22 mouse cellular contexts compared by ENCODE assay signal in the genomic region with DNA sequence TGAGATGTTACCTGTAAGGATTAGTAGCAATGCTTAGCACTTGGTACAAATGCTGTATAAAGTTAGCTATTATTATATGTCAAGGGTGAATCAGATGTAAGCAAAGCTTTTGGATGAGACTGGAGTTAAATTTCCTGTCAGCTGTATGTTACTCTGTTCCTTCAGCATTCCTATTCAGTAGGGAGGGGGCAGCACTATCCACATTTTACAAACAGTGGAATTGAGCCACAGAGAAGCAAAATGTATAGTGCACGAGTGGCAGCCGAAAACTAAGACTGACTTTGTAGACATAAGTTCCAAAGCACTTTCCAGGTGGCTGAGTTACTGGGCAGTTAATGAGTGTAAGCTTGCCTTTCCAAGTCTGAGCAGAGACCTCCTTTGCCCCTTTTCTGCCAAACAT. TPM values are rescaled to one million over a fixed set of nuclear protein-coding genes. Genes with fewer than 3 reads are reported as not detected.
DNase-seq lines count a peak whose midpoint lies in the region; ATAC-seq and TF ChIP-seq lines count a peak whose summit lies in the region.
"Had no signal": no experiment of that assay in that cellular context is flagged by ENCODE, and none has a peak within 500 bp of the region (broad histone marks: within the 10 kb centered on the region; RNA-seq: fewer than 3 reads in every experiment).

No protein-coding gene starts in this region.

- no peaks in the 10 kb centered on the region for H3K27me3 ChIP-seq in lung, embryonic 14.5 days (ENCODE audit: insufficient read depth, low read length)
- no peaks in the 10 kb centered on the region for H3K27me3 ChIP-seq in forebrain, embryonic 16.5 days (replicated peaks; ENCODE audit: control insufficient read depth, insufficient read depth, low read length)
- no peaks in the 10 kb centered on the region for H3K27me3 ChIP-seq in midbrain, postnatal 0 days (ENCODE audit: insufficient read depth, low read length)
- H3K27me3 ChIP-seq: lung, embryonic 15.5 days; megakaryocyte, embryonic 14.5 days had no signal

- TF ChIP-seq POLR2A in lung, adult 2 months (IDR thresholded peaks at IDR 0.05; ENCODE audit: borderline replicate concordance, extremely low read depth, low read depth, low read length), result no peak
- no peak for TF ChIP-seq POLR2A in brain, embryonic 14.5 days (IDR thresholded peaks at IDR 0.05; ENCODE audit: borderline replicate concordance, extremely low read depth, insufficient read depth, insufficient read length, poor library complexity, severe bottlenecking)

- H3K9ac ChIP-seq in lung, embryonic 14.5 days, result no peak overlapping the region
- H3K9ac ChIP-seq in forebrain, embryonic 16.5 days (replicated peaks; ENCODE audit: low read depth, low read length), result no peak overlapping the region
- H3K9ac ChIP-seq in midbrain, postnatal 0 days (replicated peaks; ENCODE audit: low read length, poor library complexity, severe bottlenecking), result no peak overlapping the region
- H3K9ac ChIP-seq: embryonic facial prominence, embryonic 15.5 days; heart, embryonic 13.5 days; liver, embryonic 13.5 days; lung, embryonic 15.5 days; neural tube, embryonic 12.5 days; stomach, embryonic 15.5 days had no signal

- H3K36me3 ChIP-seq in lung, embryonic 14.5 days (ENCODE audit: insufficient read depth), result no peaks in the 10 kb centered on the region
- H3K36me3 ChIP-seq in forebrain, embryonic 16.5 days (ENCODE audit: control insufficient read depth, insufficient read depth), result no peaks in the 10 kb centered on the region
- no peaks in the 10 kb centered on the region for H3K36me3 ChIP-seq in midbrain, postnatal 0 days (ENCODE audit: insufficient read depth, low read length)
- H3K36me3 ChIP-seq: embryonic facial prominence, embryonic 15.5 days; heart, embryonic 13.5 days; liver, embryonic 13.5 days; lung, embryonic 15.5 days; neural tube, embryonic 12.5 days; stomach, embryonic 15.5 days had no signal

- WGBS in lung, embryonic 14.5 days, result 57% methylated on average over 2 of the region's 2 CpGs
- WGBS in lung, adult 2 months, result 62% methylated on average over 2 of the region's 2 CpGs
- 41% methylated on average over 2 of the region's 2 CpGs for WGBS in forebrain, embryonic 16.5 days
- 62% methylated on average over 2 of the region's 2 CpGs for WGBS in midbrain, postnatal 0 days

- no peaks in the 10 kb centered on the region for H3K9me3 ChIP-seq in lung, embryonic 14.5 days (ENCODE audit: low read depth, low read length)
- no peaks in the 10 kb centered on the region for H3K9me3 ChIP-seq in forebrain, embryonic 16.5 days (ENCODE audit: control insufficient read depth, low read length)
- H3K9me3 ChIP-seq in midbrain, postnatal 0 days (ENCODE audit: low read length), result no peaks in the 10 kb centered on the region
- H3K9me3 ChIP-seq: embryonic facial prominence, embryonic 15.5 days; heart, embryonic 13.5 days; liver, embryonic 13.5 days; lung, embryonic 15.5 days; megakaryocyte, embryonic 14.5 days; neural tube, embryonic 12.5 days; stomach, embryonic 15.5 days had no signal

- DNase-seq in lung, embryonic 14.5 days, result peak; percentile 5
- no peak for DNase-seq in lung, adult 2 months
- DNase-seq in brain, embryonic 14.5 days (ENCODE audit: low read depth), result peak; percentile 36
- DNase-seq in midbrain, postnatal 0 days (ENCODE audit: low spot score), result no peak
- DNase-seq in gastrocnemius, adult 2 months, result no peak
- DNase-seq in adrenal gland, postnatal 25 days, result no peak
- DNase-seq: gastrocnemius, postnatal 25 days; liver, embryonic 13.5 days; thymus, adult 18-20 months; thymus, postnatal 36 days had no signal

- TF ChIP-seq CTCF in lung, embryonic 14.5 days (IDR thresholded peaks at IDR 0.05; ENCODE audit: low read depth), result no peak
- no peak for TF ChIP-seq CTCF in lung, adult 2 months (IDR thresholded peaks at IDR 0.05; ENCODE audit: insufficient read depth, low read length)
- TF ChIP-seq CTCF in brain, embryonic 14.5 days (IDR thresholded peaks at IDR 0.05; ENCODE audit: borderline replicate concordance, extremely low read depth, insufficient read depth, insufficient read length), result no peak
- peak; percentile 32; the same call in 1 of the 2 replicates for TF ChIP-seq CTCF in midbrain, postnatal 0 days (IDR thresholded peaks at IDR 0.05)
- no peak for TF ChIP-seq CTCF in gastrocnemius, adult 2 months (IDR thresholded peaks at IDR 0.05)

- intact Hi-C loops in gastrocnemius, adult 2 months (cut with DNase I), result loop anchor here (10.0 kb wide), 1 partner anchor 262 kb away; no protein-coding TSS in a partner anchor

- ATAC-seq in lung, embryonic 14.5 days (ENCODE audit: insufficient read depth), result no peak
- peak; percentile 32; the same call in 1 of the 2 replicates for ATAC-seq in forebrain, embryonic 16.5 days
- no peak for ATAC-seq in midbrain, postnatal 0 days (ENCODE audit: low FRiP score)
- ATAC-seq: activated CD4-positive, CD25-positive, alpha-beta regulatory T cell, adult 4 months; inflammation-experienced regulatory T-cells, adult 6 months had no signal

- H3K4me1 ChIP-seq in lung, embryonic 14.5 days (ENCODE audit: insufficient read depth), result no peaks in the 10 kb centered on the region
- H3K4me1 ChIP-seq in lung, adult 2 months (ENCODE audit: control insufficient read depth, insufficient read depth, low read length), result no peaks in the 10 kb centered on the region
- H3K4me1 ChIP-seq in forebrain, embryonic 16.5 days (replicated peaks; ENCODE audit: control insufficient read depth, insufficient read depth, low read length), result peaks cover 9% of the 10 kb centered on the region
- H3K4me1 ChIP-seq in midbrain, postnatal 0 days (ENCODE audit: insufficient read depth, low read length), result no peaks in the 10 kb centered on the region
- H3K4me1 ChIP-seq: liver, embryonic 13.5 days; lung, embryonic 15.5 days; megakaryocyte, embryonic 14.5 days had no signal

- H3K4me3 ChIP-seq in lung, embryonic 14.5 days (ENCODE audit: low read depth, low read length), result no peak overlapping the region
- H3K4me3 ChIP-seq in lung, adult 2 months (replicated peaks; ENCODE audit: extremely low read depth, low read depth, low read length), result no peak overlapping the region
- H3K4me3 ChIP-seq in forebrain, embryonic 16.5 days (replicated peaks; ENCODE audit: low read length), result no peak overlapping the region
- no peak overlapping the region; the same call in 1 of the 2 replicates for H3K4me3 ChIP-seq in midbrain, postnatal 0 days (ENCODE audit: low read depth, low read length)
- no peak overlapping the region for H3K4me3 ChIP-seq in gastrocnemius, adult 2 months
- H3K4me3 ChIP-seq: embryonic facial prominence, embryonic 15.5 days; heart, embryonic 13.5 days; liver, embryonic 13.5 days; lung, embryonic 15.5 days; megakaryocyte, embryonic 14.5 days; stomach, embryonic 15.5 days had no signal

- no peak overlapping the region for H3K4me2 ChIP-seq in lung, embryonic 14.5 days
- H3K4me2 ChIP-seq in forebrain, embryonic 16.5 days (ENCODE audit: low read length), result no peak overlapping the region
- no peak overlapping the region for H3K4me2 ChIP-seq in midbrain, postnatal 0 days (ENCODE audit: low read depth, low read length, poor library complexity, severe bottlenecking)
- H3K4me2 ChIP-seq: liver, embryonic 13.5 days; lung, embryonic 15.5 days had no signal

- H3K27ac ChIP-seq in lung, embryonic 14.5 days (ENCODE audit: low read depth), result no peak overlapping the region
- no peak overlapping the region for H3K27ac ChIP-seq in forebrain, embryonic 16.5 days (ENCODE audit: low read length)
- H3K27ac ChIP-seq in midbrain, postnatal 0 days (ENCODE audit: low read depth, low read length), result no peak overlapping the region
- H3K27ac ChIP-seq in gastrocnemius, adult 2 months, result no peak overlapping the region
- H3K27ac ChIP-seq: embryonic facial prominence, embryonic 15.5 days; heart, embryonic 13.5 days; liver, embryonic 13.5 days; lung, embryonic 15.5 days; neural tube, embryonic 12.5 days; stomach, embryonic 15.5 days had no signal

RNA-seq across cellular contexts. Expression of gene Tnr, which starts 0.5 kb away (rescaled TPM):
- 0.12 TPM in 1 of 2 replicates, not detected in the other for polyA plus RNA-seq in lung, embryonic 14.5 days (2014; fragmentation: Nextera tagmentation; extraction: Ambion mirVana)
- 0.12 and 0.19 TPM in 2 replicates for polyA plus RNA-seq in lung, adult 2 months (2012; rRNA removed)
- 3.9 and 6.9 TPM in 2 replicates for polyA plus RNA-seq in brain, embryonic 14.5 days (2012; rRNA removed)
- polyA plus RNA-seq in forebrain, embryonic 16.5 days (2015; fragmentation: Nextera tagmentation; extraction: Ambion mirVana), result 6.9 and 7.4 TPM in 2 replicates
- 49.7 and 50.9 TPM in 2 replicates for total RNA-seq in midbrain, postnatal 0 days (2014; rRNA removed)
- polyA plus RNA-seq in midbrain, postnatal 0 days (2015; fragmentation: Nextera tagmentation; extraction: Ambion mirVana), result 3.4 and 5.8 TPM in 2 replicates
- total RNA-seq in gastrocnemius, adult 2 months (2021), result not detected
- 2.0 and 5.0 TPM in 2 replicates for total RNA-seq in adrenal gland, postnatal 25 days (2021)
- total RNA-seq: common myeloid progenitor, adult 5-6 weeks; MEL had no signal
- polyA plus RNA-seq: heart, embryonic 13.5 days; kidney, embryonic 16.5 days had no signal

Comparison
In these comparisons a context has a peak if more than half of its experiments do, and no peak if none do; other contexts are left out.
1. DNase-seq: peak in lung, embryonic 14.5 days (single experiment) and brain, embryonic 14.5 days (single experiment); none in lung, adult 2 months (single experiment), midbrain, postnatal 0 days (single experiment), gastrocnemius, adult 2 months (single experiment) and adrenal gland, postnatal 25 days (single experiment).